Mouse (Mus musculus) left cerebral cortex, adult 18-20 months (tissue): Measurements from ENCODE around the gene Diras1. TPM values are rescaled to one million over a fixed set of nuclear protein-coding genes. Genes with fewer than 3 reads are reported as not detected.
A peak's percentile ranks its signal among the peaks of the same experiment; 100 is the strongest.

ENCODE experiments used
- DNase-seq, 2 experiments: peaks; one replicate each; pipeline ENCODE4 v3.0.0; 2021 to 2022; ENCODE audit warnings: low spot score in 2 of 2, mixed read lengths in 1 of 2
- total RNA-seq, 2 experiments: library from RNA; stranded (reverse); gene quantifications; 2 replicates each; pipeline ENCODE4 v1.2.3; 2021

Diras1 gene
- total RNA-seq, 2 experiments from 2014 or later: 104 to 113 TPM

DNA sequence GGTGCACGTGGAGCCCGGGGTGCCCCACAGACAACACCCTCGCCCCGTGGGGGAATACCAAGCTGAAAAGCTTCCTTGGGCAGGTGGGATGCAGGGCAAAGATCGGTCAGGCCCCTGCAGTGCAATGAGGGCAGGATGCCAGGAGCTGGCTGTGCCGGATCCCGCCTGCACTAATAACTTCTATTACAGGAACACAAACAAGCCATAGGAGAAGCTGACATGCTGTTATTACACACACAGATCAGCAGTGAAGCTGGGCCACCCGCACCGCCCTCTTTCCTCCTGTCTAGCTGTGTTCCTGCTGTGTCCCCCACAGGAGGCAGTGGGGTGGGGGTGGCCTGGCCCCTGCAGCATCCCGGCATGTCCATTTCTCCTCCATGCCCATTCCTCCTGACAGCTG, 3.6 kb upstream of the Diras1 start:
- DNase-seq: no peak

DNA sequence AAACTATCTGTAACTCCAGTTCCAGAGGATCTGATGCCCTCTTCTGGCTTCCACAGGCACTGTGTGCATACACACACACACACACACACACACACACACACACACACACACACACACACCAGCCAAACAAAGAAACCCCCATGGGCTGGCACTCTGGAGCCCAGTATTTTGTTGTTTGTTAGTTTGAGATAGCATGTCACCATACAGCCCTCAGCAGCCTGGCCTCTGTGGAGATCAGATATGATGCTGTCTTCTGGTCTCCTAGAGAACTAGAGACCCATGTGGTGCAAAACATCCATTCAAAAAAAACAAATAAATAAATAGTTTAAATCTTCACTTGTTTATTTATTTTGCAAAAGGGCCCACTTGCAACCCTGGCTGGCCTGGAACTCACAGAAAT, 2.8 kb upstream of the Diras1 start:
- DNase-seq: no peak

DNA sequence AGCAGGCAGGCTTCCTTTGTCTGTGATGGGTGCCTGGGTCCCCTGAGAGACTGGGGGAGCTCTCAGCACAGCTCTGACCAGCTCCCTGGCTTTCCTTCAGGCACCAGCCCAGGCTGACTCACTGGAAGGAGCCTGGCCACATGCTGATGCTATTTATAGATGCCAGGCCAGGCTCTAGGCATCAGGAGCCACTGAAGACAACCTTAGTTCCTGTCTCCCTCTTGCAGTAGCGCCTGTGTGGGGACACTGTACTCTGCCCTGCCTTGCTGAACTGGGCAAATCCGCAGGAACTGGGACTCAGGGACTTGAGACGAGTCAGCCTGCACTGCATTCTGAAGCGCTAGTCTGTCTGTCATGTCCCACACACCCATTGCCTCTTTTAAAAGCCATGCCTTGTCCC, 1.9 kb upstream of the Diras1 start:
- DNase-seq: peak; percentile 27 to 60

DNA sequence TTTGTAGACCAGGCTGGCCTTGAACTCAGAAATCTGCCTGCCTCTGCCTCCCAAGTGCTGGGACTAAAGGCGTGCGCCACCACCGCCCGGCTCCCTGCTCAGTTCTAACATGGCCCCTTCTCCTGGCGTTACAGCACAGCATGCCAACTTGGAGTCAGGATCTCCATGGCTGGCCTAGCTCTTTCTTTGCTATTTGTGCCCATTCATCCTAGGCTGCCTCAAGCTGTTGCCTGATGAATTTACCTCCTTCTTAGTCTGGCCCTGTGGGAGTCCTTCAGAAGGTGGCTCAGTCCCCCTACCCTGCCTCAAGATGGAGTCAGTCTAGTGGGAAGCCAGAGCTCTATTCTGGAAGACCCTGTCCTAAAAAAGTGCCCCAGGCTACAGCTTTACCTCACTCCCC, 1.4 kb upstream of the Diras1 start:
- no peak for DNase-seq

DNA sequence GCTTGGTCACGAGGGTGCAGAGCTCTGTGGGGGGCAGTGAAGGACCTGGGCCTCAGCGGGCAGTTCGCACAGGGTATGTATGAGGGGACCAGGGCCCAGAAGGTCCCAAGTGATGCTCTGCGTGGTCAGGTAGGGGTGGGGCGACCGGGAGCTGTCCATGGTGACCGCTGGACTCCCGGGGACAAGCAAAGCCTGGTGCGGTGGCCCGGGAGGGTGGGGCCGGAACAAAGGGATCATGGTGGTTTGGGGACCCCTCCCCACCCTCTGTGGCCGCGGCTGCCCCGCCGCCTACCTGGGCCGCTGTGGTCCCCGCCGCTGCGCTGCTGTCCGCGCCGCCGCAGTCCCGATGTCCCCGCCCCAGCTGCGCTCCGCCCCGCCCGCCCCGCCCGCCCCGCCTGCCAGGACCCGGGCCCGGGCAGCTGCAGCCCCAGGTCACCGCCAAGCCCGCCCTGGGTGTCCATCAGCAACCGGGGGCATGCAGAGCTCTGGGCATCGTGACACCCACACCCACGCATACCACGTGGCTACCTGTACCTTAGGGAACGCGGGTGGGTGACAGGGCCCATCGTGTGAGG, 328 bp downstream of the Diras1 start:
- no peak for DNase-seq

DNA sequence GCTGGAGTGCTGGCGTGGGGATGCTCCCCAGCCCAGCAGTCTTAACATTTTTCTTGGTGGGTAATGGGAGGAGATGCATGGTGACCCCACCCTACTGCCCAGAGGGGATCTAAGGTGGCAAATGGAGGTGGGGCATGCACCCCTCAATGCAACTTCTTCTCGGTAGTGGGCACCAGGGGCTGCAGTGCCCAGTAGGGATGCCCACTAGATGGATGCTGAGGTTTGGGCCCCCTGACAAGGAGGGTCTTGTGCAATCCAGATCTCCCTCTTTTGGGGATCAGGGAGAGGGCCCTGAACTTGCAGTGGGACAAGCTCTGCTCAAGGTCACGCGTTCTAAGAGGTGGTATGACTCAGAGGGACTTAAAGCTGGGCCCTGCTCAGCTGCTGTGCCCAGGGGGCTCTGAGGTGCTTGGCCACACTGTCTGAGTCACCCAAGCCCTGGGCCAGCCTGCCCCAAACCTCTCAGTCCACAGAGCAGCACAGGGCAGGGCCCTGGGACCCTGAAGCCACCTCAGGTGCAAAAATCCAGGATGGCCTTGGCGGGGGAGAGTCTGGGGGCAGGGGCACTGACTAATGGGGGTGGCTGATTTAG, 1.0 kb downstream of the Diras1 start:
- no peak for DNase-seq

DNA sequence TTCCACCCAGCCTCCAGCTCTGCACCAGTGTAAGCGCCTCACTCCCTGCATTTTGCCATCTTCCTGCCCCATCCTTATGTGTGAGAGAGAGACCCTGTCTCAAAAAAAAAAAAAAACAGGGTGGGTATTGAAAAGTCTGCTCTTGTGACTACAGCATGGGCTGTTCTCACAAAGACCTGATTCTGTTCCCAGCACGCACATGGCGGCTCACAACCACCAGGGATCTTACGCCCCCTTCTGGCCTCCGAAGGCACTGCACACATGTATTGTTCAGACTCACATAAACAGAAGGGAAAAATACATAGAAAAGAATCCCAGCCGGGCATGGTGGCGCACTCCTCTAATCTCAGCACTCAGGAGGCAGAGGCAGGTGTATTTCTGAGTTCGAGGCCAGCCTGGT, 2.7 kb downstream of the Diras1 start:
- no peak for DNase-seq

DNA sequence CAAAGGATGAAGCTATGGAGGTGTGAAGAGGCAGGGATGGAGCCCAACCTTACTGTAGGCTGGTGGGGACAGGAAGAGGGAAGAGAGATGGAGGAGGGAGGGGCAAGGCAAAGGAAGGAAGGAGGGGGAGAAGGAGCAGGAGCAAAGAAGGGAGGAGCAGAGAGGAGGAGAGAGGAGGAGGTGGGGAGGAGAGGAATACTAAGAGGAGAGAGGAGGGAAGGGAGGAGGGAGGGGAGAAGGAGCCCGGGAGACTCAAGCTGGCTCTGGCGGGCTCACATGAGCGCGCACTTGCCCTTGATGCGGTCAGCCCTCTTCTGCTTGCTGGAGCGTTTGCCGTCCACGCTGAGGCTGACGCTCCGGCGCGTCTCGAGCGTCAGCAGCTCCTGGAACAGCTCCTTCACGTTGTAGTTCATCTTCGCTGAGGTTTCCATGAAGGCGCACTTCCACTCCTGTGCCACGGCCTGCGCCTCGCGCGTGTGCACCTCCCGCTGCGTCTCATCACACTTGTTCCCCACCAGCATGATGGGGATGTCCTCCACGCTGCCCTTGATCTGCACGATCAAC, 3.8 kb downstream of the Diras1 start:
- peak in 1 of 2 experiments; percentile 40 for DNase-seq

DNA sequence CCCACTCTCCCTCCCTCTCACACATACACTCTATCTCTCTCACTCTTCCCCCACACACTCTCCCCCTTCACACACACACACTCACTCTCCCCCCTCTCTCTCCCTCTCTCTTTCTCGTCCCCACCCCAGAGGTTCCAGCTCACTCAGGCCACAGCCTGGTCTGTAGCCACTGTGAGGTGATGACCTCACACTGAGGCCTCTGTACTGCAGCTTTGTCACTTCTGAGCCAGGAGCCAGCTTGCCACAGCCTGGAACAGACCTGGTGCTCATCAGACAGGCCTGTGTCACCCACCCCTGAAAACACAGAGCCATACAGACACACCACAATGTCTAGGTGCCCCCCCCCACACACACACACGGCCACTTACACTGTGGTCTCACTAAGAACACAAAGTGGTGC, 5.3 kb downstream of the Diras1 start:
- DNase-seq: no peak

DNA sequence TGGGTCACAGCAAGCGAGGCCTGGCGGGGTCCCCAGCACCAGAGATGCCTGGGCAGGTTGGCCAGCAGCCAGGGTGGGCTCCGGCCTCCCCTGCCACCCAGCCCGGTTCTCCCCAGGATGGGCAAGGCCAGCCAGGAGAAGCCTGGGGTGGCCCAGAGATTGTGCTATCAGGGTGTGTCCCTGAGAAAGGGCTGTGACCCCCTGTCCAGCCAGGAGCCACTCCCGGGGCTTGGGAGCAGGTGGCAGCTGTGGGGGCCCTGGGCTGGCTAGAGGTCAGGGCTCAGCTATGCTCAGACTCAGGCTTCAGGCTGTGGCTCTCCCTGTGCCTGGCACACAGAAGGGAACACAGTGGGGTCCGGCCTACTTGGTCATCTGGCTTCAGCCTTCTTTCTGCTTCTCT, 5.8 kb downstream of the Diras1 start:
- no peak for DNase-seq

DNA sequence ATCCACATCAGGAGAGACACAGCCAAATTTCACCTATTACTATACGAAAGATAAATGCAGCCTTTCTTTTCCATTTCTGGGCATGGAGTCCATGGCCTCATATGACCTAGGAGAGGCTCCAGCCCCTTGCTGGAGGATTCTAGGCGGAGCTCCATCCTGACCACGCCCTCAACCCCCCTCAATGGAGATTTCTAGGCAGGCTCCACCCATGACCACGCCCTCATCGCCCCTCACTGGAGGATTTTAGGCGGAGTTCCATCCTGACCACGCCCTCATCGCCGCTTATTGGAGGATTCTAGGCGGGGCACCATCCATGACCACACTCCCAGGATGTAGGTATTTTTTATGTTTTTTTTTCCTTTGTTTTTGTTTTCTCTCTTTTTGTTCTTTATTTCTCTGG, 7.1 kb downstream of the Diras1 start:
- no peak for DNase-seq

DNA sequence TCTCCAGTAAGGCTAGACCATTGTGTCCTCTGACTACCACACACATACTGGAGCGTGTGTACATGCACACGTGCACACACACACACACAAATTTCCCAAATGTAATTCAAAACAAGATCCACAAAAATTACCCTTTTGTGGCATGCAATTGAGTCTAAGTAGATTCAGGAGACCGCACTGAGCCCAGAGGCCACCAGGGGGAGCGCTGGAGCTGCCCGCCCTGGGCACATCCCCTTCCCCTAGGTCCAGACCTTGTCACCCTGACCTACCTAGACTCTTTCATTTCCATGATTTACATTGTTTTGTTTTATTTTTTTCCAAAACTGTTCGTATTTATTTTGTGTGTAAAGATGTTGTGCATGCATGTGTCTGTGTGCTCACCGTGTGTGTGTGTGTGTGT, 8.8 kb downstream of the Diras1 start:
- peak in 1 of 2 experiments; percentile 66 for DNase-seq

DNA sequence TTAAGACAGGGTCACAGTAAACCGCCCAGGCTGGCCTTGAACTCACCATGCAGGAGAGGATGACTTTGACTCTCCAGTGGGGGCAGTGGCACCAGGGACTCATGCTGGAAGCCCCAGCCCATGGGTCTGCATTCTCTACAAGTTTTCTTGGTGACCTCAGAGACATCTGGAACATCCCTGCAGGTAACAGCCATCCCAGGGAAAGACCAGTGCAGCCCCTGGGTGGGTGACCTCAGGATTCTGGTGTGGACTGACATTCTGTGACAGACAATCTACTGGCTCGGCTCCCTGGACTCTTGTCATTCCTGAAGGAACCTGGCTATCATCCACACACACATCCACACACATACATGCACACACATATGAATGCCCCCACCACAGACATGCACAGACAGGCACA, 9.8 kb downstream of the Diras1 start:
- no peak for DNase-seq

DNA sequence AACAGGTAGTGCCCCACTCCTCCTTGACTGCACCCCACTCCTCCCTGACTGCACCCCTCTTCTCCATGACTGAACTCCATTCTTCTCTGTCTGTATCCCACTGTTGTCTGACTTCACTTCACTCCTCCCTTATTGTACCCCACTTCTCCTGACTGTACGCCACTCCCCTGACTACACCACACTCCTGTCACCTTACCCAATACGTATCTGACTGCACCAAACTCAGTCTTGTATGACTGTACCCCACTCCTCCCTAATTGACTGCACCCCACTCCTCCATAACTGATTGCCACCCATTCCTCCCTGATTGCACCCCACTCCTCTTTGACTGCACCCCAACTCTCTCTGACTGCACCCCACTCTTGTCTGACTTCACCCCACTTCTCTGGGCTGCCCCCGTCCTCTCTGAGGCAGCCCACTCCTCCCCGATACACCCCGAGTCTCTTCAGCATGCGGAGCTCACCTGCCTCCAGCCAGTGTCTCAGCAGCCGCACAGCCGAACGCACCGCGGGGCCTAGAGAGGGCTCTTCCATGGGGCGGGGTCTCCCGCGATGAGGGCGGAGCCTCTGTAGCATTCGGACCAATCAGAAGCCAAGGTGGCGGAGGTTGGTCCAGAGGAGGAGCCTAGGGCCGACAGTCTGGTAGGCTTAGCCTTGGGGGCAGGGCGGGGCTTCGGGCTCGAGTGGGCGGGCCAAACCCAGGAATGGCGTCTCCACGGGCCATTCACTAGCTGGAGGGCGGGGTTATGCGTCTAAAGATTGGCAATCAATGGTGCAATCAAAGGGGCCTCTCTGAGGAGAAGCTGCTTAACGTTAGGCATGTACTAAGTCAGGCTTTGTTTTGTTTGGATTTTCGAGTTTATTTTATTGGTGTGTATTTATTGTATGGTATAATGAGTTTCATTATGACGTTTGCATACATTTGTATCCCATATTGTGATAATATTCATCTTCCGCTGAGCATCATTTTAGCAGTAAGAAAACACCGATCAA, 10.8 kb downstream of the Diras1 start, which contains the start of gene Gng7:
Gng7 (minus strand) TSS at position 553 of the 992 bp plus-strand sequence.
- DNase-seq: peak; percentile 94

DNA sequence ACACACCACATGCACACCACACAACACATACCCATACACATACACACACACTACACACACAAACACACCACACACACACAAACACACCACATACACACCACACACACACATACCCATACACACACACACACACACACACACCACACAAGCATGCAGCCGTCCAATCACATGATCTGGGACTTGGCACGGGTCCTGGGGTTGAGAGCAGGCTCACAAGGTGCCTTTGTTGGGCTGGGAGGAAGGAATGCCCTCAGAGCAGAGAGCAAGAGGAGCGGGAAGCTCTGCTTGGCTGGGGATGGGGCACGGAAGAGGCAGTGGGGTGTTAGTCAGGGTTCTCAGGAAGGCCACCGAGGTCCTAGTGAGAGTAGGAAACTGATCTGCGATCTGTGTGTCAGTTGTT, 14.6 kb downstream of the Diras1 start:
- DNase-seq: no peak

DNA sequence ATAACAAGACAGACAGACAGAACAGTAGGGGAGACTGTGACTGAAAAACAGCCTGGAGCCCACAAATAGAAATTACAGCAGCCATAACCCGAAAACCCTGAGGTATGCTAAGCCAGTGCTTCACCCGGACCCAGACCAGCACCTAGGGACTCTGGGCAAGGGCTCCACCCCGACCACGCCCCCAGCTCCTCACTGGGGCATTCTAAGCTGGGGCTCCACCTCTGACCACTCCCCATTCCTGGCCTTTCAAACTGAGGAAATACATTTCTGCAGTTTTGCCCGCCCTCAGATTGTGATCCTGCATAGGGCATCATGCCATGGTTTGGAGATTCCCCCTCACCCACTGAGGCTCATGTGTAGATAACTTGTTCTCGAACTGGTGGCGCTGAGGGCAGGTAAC, 18.2 kb downstream of the Diras1 start:
- no peak for DNase-seq

DNA sequence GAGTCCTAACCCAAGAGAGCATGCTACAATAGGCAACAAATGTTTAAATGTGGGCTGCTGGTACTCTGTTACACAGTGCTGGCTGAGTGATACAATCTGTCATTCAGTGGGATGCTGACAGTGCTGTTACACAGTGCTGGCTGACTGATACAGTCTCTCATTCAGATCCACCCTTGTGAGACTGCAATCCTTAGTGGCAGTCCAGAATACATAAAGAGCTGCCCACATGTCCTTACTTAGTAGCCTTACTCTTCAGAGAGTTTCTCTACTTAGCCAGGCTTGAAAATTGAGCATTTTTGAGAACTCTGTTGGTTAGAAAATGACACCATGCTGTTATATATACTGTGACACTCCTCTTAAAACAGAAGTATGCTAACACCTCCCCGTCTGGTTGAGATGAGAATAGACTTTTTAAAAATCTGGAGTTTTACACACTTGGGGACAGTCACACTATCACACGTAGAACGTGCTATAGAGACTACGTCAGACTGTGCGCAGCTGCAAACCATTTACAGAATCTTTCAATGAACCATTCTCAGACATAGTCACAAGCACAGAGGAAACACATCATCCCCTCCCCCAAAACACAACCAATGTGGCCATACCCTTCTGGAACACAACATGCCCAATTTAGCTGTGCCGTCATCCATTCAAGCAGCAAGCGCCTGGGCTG, 19.3 kb downstream of the Diras1 start:
- peak; percentile 45 to 55 for DNase-seq

DNA sequence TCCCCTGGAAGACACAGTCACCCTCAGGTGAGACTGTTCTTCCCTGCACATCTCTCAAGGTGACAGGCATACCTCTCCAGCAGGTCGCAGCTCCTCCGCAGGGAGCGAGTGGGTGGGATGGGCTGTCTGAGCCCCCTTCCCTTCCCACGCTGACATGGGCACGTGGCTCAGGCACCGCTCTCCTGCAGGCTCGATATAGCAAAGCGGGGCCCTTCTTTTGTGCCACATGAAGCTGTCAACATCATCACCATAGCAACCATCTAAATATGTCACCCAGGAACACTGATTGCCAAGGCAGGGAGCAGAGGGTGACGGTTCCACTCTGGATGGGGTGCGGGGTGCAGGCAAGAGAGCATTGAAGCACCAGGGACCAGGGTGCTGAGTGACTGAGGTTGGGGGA, 24.3 kb downstream of the Diras1 start:
- peak in 1 of 2 experiments; percentile 42 for DNase-seq

DNA sequence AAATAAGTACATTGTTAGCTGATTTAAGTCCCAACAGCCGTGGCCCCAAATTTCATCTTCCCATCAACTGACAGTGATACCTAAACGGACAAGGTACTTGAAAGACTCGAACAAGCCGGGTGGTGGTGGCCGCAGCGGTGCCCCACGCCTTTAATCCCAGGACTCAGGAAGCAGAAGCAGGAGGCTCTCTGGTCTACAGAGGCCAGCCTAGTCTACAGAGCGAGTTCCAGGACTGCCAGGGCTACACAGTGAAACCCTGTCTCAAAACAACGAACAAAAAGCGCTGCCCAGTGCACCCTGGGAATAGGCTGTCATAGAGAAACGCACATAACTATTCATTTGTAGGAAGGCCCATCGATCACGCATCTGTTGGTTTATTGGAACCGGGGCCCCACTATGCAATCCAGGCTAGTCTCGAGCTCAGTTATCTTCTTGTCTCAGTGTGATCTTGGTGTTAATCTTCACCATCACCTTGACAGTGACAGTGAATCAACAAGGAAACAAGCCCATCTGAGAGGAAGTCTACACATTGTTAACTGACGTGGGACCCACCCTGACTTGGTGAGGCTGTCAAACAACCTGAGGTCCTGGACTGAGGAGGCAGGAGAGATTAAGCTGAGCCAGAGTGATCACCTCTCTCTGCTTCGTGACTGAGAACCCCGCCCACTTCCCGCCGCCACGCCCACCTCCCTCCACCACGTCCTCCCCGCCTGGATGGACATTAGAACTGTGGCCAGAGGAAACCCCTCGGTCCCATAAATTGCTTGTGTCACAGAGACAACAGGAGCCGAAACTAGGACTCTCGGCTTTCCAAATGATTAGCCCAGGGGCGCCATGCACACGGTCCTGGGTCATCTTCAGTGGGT, 25.0 kb downstream of the Diras1 start:
- DNase-seq: no peak
